Mouse (Mus musculus) thymus, postnatal 25 days (tissue): ENCODE data around the gene Tmem175.
"Not testable (repeated sequence)": the region's sequence is repeated elsewhere in the genome, so short reads cannot be mapped to it uniquely, and the experiment has no call there.

Experiments
- DNase-seq: peaks from one replicate; pipeline ENCODE4 v3.0.0; 2022

Gene Tmem175

GRCm38 (mm10) chr5:108629634-108630483 lies at the start of gene Tmem175, which contains the start of gene Gak:
Tmem175 (plus strand) TSS chr5:108629770.
Gak (minus strand) TSS chr5:108629755.
- peak; percentile 93 for DNase-seq

DNA sequence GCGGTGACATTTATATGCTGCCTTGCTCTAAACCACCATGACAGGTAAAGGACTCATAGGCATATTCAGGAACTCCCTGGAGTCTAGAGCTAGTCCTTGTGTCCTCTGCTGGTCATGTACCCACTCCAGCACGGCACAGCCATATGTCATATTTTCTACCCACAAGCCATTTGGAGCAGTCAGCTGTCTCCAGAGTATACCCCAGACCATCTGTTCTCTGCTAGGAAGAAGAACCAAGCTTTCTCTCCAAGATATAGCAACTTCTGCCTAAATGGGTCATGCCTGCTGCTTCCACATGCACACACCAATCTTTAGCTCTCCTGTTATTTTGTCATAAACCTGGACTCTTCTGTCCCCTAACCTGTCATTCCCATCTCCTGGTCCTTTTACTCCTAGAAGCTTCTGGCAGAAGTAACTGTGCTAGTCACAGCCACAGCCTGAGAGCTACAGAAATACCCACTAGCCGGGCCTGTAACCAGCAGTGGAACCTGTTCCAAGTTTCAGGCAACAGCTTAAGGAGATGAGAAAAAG lies 48.1 kb upstream of the Tmem175 start:
- no peak for DNase-seq

DNA sequence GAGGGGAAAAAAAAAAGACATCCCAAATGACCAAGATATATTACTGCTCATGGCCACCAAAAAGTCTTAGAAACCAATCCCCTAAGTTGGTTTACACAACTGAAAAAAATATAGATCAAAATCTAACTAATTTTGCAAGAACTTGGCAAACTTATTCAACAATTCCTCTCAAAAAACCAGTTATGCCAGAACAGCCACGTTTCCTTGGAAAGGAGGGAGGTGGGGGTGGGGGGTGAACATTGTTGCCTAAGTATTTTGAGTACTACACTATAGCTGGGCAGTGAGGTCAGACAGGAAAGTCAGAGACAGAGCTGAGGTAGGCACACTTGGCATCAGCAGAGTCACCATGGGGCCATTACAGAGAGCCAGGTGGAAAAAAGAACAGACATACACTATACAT lies 29.6 kb upstream of the Tmem175 start:
- no peak for DNase-seq

- no peak for DNase-seq
Measured at GRCm38 (mm10) chr5:108602537-108602936, 27.0 kb upstream of the Tmem175 start.

DNA sequence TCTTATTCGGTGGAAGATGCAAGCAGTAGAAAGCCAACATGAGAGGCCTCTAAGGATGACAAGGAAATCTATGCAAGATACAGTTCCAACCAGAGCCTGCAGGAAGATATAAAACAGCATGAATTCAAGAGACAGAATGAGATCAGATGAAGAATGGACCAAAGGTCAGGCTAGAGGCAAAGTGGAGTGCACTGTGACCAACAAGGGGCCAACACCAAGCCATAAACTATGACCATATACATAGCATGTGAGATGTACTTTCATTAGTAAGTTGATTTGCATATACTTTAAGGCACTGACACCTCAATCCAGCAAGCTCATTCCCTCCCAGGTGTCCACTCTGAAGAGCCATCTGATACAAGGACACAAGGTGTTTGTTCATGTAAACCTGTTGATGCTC lies 19.1 kb upstream of the Tmem175 start:
- DNase-seq: no peak

DNA sequence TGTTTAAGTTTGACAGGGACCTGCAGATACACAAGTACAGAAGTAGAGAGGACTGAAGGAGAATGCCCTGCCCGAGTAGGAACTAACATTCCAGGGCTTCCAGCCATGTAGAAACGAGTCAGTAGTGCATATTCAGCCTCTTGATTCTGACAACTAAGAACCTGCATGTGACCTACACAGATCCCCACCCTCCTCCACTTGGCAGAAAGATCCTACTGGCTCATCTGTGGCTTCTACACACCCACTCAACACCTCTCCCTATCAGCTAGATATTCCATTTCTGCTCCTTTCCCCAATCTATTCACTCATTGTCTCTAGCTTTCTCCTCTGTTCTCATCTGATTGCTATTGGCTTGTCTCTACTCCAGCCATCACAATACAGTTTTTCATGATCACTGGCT lies 7.7 kb upstream of the Tmem175 start:
- DNase-seq: no peak

DNA sequence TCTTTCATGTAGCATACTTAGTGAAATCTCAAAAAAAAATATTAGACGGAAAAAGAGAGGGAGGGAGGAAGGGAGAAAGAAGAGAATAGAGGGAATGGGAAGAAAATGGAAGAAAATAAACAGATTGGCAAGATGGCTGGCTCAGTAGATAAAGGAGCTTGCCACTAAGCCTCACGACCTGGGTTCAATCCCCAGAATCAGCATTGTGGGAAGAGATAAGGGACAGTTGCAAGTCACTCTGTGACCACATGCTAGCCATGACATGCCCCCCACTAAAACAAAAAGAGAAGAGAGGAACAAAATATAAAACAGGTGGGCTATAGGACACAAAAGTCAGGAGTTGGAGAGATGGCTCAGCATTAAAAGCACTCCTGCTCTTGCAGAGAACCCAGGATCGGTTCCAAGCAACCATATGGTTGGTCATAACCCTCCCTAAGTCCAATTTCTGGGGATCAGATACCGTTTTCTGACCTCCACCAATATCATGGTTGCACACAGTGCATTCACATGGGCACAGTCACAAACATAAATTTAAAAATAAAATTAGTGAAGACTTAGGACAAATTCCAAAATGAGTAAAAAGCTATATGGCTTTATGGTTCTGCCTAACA lies 3.4 kb upstream of the Tmem175 start:
- no peak for DNase-seq

- DNase-seq: no peak
Measured at GRCm38 (mm10) chr5:108628891-108629633, 508 bp upstream of the Tmem175 start.

DNA sequence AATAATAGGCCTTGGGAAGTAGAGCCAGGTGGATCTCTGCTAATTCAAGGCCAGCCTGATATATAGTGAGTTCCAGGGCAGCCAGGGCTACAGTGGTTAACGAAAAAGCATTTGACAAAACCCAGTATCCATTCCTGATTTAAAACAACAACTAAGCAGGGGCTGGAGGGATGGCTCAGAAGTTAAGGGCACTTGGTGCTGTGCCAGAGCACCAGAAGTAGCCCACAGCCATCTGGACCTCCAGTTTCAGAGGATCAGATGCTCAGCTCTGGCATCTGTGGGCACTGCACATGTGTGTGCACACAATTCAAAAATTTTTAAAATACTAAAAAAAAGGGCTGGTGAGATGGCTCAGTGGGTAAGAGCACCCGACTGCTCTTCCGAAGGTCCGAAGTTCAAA lies 4.1 kb downstream of the Tmem175 start:
- DNase-seq: no peak

GRCm38 (mm10) chr5:108634088-108634487 lies 4.5 kb downstream of the Tmem175 start:
- DNase-seq: not testable (repeated sequence)

GRCm38 (mm10) chr5:108636172-108636571 lies 6.6 kb downstream of the Tmem175 start:
- DNase-seq: no peak

GRCm38 (mm10) chr5:108643674-108644073 lies 14.1 kb downstream of the Tmem175 start:
- no peak for DNase-seq

DNA sequence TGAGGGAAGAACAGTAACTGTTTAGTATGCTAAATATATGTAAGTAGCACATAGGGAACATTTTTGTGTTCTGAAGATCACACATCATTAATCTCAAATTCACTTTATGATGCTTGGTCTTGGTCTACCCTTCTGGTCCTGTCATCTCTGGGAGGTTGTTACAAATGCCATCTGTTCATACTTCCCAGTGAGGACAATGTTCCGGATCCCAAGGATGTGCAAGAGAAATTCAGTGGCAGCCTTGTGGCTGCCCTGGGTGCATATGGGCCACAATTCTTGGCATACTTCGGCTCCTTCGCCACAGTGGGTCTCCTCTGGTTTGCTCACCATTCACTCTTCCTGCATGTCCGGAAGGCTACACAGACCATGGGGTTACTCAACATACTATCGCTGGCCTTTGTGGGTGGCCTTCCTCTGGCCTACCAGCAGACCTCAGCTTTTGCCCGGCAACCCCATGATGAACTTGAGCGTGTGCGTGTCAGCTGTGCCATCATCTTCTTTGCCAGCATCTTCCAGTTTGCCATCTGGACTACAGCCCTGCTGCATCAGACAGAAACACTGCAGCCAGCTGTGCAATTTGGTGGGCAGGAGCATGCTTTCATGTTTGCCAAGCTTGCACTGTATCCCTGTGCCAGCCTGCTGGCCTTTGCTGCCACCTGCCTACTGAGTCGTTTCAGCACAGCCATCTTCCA lies 16.2 kb downstream of the Tmem175 start:
- no peak for DNase-seq

DNA sequence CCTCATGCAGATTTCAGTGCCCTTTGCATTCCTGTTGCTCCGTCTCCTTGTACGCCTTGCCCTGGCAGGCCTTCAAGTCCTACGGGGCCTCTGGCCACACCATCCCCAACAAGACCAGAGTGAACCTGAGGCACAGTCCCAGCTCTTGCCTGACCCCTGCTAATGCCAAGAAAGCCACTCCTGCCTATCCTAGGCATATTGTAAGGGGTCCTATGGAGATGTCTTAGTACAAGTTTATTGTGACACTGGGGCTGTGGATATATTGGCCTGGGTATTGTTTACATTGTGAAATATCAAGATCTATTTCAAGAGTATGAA lies 16.7 kb downstream of the Tmem175 start:
- DNase-seq: no peak

DNA sequence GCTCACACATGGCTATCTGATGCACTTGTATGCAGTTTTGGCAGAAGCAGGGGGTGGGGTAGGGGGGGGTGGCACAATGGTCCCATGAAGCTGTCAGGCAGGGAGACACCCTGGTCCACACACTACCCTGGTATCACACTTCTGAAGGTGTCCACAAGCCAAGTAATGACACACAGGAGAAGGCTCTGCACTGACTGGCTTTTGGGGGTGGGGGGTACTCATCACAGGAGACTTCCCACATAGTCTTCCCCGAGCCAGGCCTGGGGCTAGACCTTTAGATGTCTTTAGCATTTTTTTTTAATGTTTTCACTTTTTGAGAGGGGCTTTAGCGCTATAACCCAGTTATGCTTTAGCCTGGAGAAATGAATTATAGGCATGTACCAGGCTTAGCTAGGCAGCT lies 17.7 kb downstream of the Tmem175 start:
- DNase-seq: no peak

GRCm38 (mm10) chr5:108647820-108648465 lies 18.4 kb downstream of the Tmem175 start:
- no peak for DNase-seq

- DNase-seq: no peak
Measured at GRCm38 (mm10) chr5:108648937-108649576, 19.5 kb downstream of the Tmem175 start.

DNA sequence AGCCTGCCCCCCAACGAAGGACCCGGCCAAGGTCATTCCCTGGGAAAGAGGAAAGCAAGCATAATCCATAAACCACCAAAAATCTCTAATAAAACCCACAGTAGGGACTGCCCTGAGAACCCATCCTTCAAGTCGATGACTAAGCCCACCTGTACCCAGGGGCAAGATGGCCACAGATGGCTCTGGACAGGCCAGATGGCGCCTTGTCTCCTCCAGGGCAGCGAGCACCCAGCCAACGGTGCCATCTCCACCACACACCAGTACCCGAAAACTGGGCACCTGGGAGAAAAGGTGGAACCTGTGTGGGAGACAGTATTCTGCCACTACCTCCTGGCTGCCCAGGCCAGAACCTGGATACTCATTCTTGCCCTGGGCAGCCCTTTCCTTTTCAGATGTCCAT lies 20.8 kb downstream of the Tmem175 start:
- no peak for DNase-seq

GRCm38 (mm10) chr5:108651136-108651720 lies 21.7 kb downstream of the Tmem175 start:
- no peak for DNase-seq

DNA sequence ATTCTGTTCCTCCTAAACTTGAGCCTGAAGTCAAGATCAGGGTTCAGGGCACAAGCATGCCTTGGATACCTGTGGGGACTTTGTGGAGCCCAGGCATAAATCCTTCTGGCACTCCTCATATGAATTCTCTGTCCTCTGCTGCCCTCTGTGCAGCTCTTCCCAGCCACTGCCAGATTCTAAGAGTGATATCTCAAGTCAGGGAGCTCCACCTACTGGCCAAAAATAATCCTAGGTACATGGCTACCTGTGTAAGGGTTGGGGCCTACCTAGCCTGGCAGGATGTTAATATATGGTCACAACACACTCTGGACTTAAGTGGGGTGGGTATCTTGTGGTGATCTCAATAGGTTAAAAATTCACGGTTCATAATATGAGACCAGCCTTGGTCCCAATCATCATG lies 22.3 kb downstream of the Tmem175 start:
- peak; percentile 70 for DNase-seq

DNA sequence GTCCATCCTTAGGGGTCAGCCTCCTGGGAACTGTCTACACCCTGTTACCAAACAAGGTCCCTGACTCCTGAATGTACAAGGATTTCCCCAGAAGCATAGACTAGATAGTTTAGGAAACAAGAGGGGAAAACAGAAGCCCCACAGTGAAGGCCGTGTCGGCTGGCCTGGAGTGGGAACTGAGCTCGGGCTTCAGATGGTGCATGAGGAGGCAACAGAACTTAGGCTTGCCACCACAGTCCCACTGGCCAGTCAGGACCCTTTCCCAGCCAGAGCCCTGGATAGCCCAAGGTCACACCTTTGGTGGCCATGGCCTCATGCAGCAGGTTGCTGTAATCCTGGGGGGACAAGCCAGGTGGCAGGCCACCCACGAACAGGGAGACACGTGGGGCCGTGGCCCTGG lies 23.8 kb downstream of the Tmem175 start:
- DNase-seq: no peak
